Comparison of ENCODE assay signal across 8 mouse cellular contexts in genomic region chr3:145119425-145119824, GRCm38 (mm10). TPM values are rescaled to one million over a fixed set of nuclear protein-coding genes. Genes with fewer than 3 reads are reported as not detected.
DNase-seq lines count a peak whose midpoint lies in the region; ATAC-seq lines count a peak whose summit lies in the region.

No protein-coding gene starts in this region.

- peaks cover 9% of the 10 kb centered on the region for H3K4me1 ChIP-seq in kidney, embryonic 14.5 days (ENCODE audit: control insufficient read depth, insufficient read depth, low read length)
- peaks cover 9% of the 10 kb centered on the region; the same call in 1 of the 2 replicates for H3K4me1 ChIP-seq in brown adipose tissue, adult 24 weeks (ENCODE audit: control insufficient read depth, insufficient read depth, insufficient read length, low read length)
- peaks cover 18% of the 10 kb centered on the region for H3K4me1 ChIP-seq in hindbrain, embryonic 13.5 days (replicated peaks)
- peaks cover 15% of the 10 kb centered on the region for H3K4me1 ChIP-seq in midbrain, embryonic 15.5 days

- no peaks in the 10 kb centered on the region for H3K9me3 ChIP-seq in kidney, embryonic 14.5 days (ENCODE audit: control insufficient read depth, low read length)
- no peaks in the 10 kb centered on the region for H3K9me3 ChIP-seq in hindbrain, embryonic 13.5 days
- no peaks in the 10 kb centered on the region for H3K9me3 ChIP-seq in midbrain, embryonic 15.5 days

- peak overlapping the region; percentile 74 for H3K4me2 ChIP-seq in kidney, embryonic 14.5 days (replicated peaks; ENCODE audit: low read depth, low read length)
- peak overlapping the region; percentile 70 for H3K4me2 ChIP-seq in hindbrain, embryonic 13.5 days
- H3K4me2 ChIP-seq in midbrain, embryonic 15.5 days: peak overlapping the region; percentile 53

- ATAC-seq in kidney, embryonic 14.5 days (ENCODE audit: low FRiP score, low TSS enrichment): no peak
- ATAC-seq in hindbrain, embryonic 13.5 days (ENCODE audit: low FRiP score): no peak
- no peak for ATAC-seq in midbrain, embryonic 15.5 days (replicated peaks)

- peak overlapping the region; percentile 65 for H3K4me3 ChIP-seq in kidney, embryonic 14.5 days (ENCODE audit: low read length)
- peak overlapping the region; percentile 93 for H3K4me3 ChIP-seq in brown adipose tissue, adult 24 weeks (ENCODE audit: insufficient read depth, low read depth, low read length)
- H3K4me3 ChIP-seq in hindbrain, embryonic 13.5 days: peak overlapping the region; percentile 67
- peak overlapping the region; percentile 77 for H3K4me3 ChIP-seq in midbrain, embryonic 15.5 days

- DNase-seq in kidney, adult 18-20 months: no peak
- DNase-seq in gastrocnemius, adult 8-10 months (ENCODE audit: low spot score in 2 of 2): no peak
- DNase-seq in spleen, postnatal 14 days (ENCODE audit: low spot score in 2 of 2): no peak
- DNase-seq in embryo, embryonic 11 days: no peak

- no peaks in the 10 kb centered on the region for H3K27me3 ChIP-seq in kidney, embryonic 14.5 days (ENCODE audit: control insufficient read depth, insufficient read depth, low read length)
- H3K27me3 ChIP-seq in hindbrain, embryonic 13.5 days: no peaks in the 10 kb centered on the region
- no peaks in the 10 kb centered on the region for H3K27me3 ChIP-seq in midbrain, embryonic 15.5 days (replicated peaks)

- no peaks in the 10 kb centered on the region for H3K36me3 ChIP-seq in kidney, embryonic 14.5 days (ENCODE audit: control insufficient read depth, insufficient read depth, low read length)
- H3K36me3 ChIP-seq in hindbrain, embryonic 13.5 days: no peaks in the 10 kb centered on the region
- H3K36me3 ChIP-seq in midbrain, embryonic 15.5 days (replicated peaks): no peaks in the 10 kb centered on the region

- H3K27ac ChIP-seq in kidney, embryonic 14.5 days (ENCODE audit: low read depth, low read length): no peak overlapping the region
- peak overlapping the region; percentile 93 for H3K27ac ChIP-seq in brown adipose tissue, adult 24 weeks (replicated peaks; ENCODE audit: low read depth, low read length)
- H3K27ac ChIP-seq in hindbrain, embryonic 13.5 days: no peak overlapping the region
- H3K27ac ChIP-seq in midbrain, embryonic 15.5 days: no peak overlapping the region

- 68% methylated on average over 7 of the region's 7 CpGs for WGBS in kidney, embryonic 14.5 days
- WGBS in hindbrain, embryonic 13.5 days: 73% methylated on average over 7 of the region's 7 CpGs
- WGBS in midbrain, embryonic 15.5 days: 71% methylated on average over 7 of the region's 7 CpGs

- H3K9ac ChIP-seq in kidney, embryonic 14.5 days (ENCODE audit: low read depth, low read length): peak overlapping the region; percentile 80; the same call in 1 of the 2 replicates
- H3K9ac ChIP-seq in hindbrain, embryonic 13.5 days: peak overlapping the region; percentile 89
- peak overlapping the region; percentile 89; the same call in 1 of the 2 replicates for H3K9ac ChIP-seq in midbrain, embryonic 15.5 days

RNA-seq across cellular contexts. Expression of gene Odf2l, which starts 1.0 kb away (rescaled TPM):
- 19.8 and 21.0 TPM in 2 replicates for polyA plus RNA-seq in kidney, embryonic 14.5 days (2014; fragmentation: Nextera tagmentation; extraction: Ambion mirVana)
- polyA plus RNA-seq in brown adipose tissue, adult 24 weeks (2012; ENCODE audit: insufficient read depth, insufficient read length, missing spikeins): 15.0 and 15.7 TPM in 2 replicates
- polyA plus RNA-seq in hindbrain, embryonic 13.5 days (2015; fragmentation: Nextera tagmentation; extraction: Ambion mirVana): 17.1 and 17.9 TPM in 2 replicates
- 13.1 and 13.7 TPM in 2 replicates for polyA plus RNA-seq in midbrain, embryonic 15.5 days (2015; fragmentation: Nextera tagmentation; extraction: Ambion mirVana)
- total RNA-seq in gastrocnemius, adult 8-10 months (2022): 10 to 100 TPM in 1 of 4 experiments, 1 to 10 TPM in 3; 7.1 to 10.2 (median 7.8) TPM

RNA-seq across cellular contexts. Expression of gene Clca2, which starts 20.2 kb away (rescaled TPM):
- polyA plus RNA-seq in kidney, embryonic 14.5 days (2014; fragmentation: Nextera tagmentation; extraction: Ambion mirVana): 0.10 and 0.22 TPM in 2 replicates
- not detected in 2 replicates for polyA plus RNA-seq in brown adipose tissue, adult 24 weeks (2012; ENCODE audit: insufficient read depth, insufficient read length, missing spikeins)
- 0.09 and 0.10 TPM in 2 replicates for polyA plus RNA-seq in hindbrain, embryonic 13.5 days (2015; fragmentation: Nextera tagmentation; extraction: Ambion mirVana)
- 0.08 TPM in 2 replicates for polyA plus RNA-seq in midbrain, embryonic 15.5 days (2015; fragmentation: Nextera tagmentation; extraction: Ambion mirVana)
- total RNA-seq in gastrocnemius, adult 8-10 months (2022): under 1 TPM in 2 of 4 experiments, not detected in 2; 0.10 to 0.16 TPM
